Mouse (Mus musculus): ENCODE results near the gene Tex2.
"Not testable (repeated sequence)": the region's sequence is repeated elsewhere in the genome, so short reads cannot be mapped to it uniquely, and the experiment has no call there.

Tex2 gene

DNA sequence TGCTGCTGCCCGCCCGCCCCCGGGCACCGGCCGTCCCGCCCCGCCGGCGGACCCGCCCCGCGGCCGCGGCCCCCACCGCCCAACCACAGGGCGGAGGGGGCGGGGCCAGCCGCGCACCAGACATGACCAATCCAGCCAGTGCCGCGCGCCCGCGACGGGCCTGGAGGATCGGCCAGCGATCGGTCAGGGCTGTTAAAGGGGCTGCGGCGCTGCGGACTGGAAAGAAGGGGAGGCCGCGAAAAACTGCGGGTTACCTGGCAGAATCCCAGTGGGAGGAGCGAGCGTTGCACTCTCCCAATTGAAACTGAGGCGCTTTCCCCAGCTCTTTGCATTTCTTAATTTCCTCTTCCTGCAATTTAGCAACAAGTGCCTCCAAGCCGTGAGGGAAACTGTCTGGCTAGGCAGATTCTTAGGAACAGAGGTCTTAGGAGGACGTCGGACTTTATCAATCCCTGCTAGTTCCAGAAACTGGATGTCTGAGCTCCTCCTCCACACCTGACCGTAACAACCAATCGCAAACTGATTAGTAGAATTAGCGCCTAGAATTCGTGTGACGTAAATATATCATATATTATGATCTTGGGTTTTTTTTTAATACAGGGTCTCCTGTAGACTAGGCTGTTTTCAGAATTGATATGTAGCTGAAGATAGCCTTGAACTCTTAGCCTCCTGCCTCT lies at the start of gene Tex2:
Gene Tex2 (minus strand): TSS at position 463 of the 677 bp plus-strand sequence.
- DNase-seq (ENCODE audit: extremely low spot score, low read depth, low spot score): peak; percentile 77

DNA sequence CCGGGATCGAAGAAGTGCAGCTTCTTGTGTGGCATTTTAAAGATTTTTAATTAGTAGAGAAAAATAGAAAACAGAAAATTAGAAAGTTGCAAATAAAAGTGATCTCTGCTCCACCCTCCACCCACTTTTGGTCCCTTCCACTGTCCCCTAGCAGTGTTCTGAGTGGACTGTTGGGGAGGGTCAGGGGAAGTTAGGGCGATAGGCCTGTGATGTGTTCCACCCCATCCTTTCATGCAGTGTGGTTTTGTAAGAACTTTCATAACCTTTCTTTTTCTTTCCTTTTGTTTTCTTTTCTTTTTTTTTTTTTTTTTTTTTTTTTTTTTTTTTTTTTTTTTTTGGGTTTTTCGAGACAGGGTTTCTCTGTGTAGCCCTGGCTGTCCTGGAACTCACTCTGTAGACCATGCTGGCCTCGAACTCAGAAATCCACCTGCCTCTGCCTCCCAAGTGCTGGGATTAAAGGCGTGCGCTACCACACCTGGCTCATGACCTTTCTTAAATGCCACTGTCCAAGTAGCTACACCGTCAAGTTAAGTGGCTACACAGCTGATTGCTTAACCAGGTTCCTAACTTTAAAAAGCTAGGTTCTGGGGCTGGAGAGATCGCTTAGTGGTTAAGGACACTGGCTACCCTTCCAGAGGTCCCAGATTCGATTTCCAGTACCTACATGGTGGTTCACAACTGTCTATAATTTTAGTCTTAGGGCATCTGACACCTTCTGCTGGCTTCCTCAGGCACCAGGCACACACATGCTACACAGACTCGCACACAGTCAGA lies 49.6 kb upstream of the Tex2 start:
- DNase-seq (ENCODE audit: extremely low spot score, low read depth, low spot score): no peak

DNA sequence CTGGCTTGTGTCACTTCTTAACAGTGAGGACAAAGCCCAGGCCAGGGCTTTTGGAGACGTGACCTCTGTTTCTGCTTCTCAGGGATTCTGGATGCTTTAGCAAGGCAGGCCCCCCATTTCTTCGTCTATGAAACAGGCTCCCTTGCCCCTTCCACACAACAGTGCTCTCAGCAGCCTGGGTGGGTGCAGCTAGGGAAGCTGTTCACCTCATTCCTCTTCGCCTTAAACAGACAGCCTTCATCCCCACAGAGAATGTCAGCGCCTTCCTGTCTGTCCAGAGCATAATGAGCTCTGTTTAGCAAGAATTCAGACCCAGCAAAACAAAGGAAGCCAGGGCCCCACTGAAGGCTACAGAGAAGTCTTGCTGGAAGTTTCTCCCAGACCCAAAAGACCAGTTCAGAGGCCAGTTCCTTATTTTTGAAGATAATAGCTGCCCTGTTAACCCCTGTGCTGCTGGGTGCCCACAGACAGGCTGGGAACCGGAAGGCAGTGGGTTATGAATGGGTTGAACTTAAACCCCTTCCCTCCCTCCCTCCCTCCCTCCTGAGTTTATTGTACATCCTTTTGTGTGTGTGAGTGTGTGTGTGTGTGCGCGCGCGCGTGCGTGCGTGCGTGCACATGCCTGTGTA lies 47.3 kb upstream of the Tex2 start:
- DNase-seq (ENCODE audit: extremely low spot score, low read depth, low spot score): no peak

DNA sequence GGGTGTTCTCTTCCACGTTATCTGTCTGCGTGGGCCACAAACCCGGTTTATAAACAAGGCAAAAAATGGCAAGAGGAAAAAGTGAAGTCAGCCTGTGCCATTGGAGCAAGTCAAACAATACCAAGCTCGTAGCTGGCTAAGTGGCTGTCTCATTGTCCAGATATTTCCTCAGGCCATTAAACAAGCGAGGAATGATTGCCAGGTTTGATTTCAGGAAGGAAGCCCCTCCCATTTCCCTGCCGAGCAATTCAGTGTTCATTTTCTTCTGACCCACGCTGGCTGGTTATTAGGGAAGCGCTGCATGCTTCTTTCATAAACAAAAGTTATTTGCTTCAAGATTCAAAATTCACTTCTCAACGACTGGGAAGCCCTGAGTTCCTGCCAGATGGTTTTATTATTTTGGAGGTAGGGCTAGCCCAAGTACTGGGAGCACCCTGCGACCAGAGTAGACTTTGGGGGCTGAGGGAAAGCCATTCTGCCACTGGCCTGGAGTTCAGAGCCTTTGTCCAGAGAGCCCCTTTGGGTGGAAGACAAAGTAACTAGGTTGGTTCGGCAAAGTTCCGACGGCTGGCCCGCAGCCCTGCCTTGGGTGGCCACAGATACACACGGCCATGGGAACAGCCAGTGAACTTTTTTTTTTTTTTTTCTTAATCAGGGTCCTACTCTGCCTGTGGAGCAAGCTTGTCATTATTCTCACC lies 46.5 kb upstream of the Tex2 start:
- DNase-seq (ENCODE audit: extremely low spot score, low read depth, low spot score): no peak

DNA sequence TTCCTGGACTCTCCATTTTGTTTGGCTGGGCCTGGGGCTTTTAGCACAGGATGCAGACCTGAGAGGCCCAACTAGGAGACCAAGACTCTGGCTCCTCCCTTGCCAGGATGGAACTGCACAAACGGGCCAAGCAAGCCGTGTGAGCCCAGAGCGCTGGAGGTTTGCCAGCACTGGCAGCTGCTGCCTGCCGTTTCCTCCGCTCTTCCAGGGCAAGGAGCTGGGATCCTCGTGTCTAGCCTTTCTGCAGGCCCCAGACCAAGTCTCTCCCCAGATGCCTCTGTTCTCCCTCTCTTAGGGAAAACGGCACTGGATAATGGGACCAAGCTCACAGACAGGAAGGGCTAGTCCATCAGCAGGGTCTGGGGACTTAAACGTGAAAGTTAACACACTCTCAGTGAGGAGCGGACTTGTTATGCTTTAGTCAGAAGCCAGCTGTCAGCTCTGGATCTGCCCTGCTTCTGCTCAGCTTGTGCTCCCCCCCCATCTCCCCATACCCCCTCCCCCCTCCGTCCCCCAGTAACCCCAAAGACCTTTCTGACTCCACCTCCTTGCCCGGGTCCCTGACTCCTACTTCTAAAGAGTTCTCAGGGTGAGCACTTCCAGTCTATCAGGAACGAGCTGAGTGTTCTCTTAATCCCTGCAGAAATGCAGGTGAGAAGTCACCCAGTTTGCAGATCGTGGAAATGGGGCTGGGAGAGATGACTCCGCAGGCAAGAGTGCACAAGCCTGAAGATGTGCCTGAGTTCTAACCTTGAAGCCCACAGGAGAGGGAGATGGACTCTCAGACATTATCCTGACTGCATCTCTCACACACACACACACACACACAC lies 45.0 kb upstream of the Tex2 start:
- no peak for DNase-seq (ENCODE audit: extremely low spot score, low read depth, low spot score)

DNA sequence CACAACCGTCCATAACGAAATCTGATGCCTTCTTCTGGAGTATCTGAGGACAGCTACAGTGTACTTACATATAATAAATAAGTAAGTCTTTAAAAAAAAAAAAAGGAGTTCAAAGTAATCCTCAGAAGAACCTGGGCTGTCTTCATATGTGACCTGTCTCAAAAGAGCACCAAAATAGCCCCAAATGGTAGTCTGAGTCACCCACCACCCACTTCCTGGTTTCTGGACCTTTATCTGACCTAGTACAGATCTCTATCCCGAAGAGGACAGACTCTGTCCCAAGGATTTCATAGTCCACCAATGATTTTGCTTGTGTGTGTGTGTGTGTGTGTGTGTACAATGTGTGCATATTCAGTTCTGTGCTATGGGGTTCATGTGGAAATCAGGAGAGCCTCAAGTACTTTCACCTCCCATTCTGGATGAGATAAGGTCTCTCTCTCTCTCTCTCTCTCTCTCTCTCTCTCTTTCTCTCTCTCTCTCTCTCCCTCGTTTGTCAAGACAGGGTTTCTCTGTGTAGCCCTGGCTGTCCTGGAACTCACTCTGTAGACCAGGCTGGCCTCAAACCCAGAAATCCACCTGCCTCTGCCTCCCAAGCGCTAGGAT lies 43.8 kb upstream of the Tex2 start:
- not testable (repeated sequence) for DNase-seq (ENCODE audit: extremely low spot score, low read depth, low spot score)

DNA sequence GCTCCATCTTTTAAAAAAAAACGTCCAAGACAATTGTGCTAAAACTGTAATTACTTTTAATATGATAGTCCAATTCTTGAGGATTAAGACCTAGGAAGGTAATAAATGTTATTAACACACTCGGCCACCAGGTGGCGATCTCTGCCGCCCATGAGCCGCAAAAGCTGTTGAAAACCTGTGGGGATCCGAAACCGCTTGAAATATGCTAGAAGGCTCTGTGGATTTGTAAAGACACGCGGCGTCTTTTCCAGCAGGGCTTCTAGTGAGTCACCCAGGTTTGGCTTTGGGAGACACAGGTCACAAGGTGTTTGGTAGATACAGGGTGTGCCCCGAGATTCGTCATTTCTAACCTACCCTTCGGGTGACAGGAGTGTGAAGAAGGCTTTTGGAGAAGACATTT lies 35.1 kb upstream of the Tex2 start:
- DNase-seq (ENCODE audit: extremely low spot score, low read depth, low spot score): peak; percentile 60

DNA sequence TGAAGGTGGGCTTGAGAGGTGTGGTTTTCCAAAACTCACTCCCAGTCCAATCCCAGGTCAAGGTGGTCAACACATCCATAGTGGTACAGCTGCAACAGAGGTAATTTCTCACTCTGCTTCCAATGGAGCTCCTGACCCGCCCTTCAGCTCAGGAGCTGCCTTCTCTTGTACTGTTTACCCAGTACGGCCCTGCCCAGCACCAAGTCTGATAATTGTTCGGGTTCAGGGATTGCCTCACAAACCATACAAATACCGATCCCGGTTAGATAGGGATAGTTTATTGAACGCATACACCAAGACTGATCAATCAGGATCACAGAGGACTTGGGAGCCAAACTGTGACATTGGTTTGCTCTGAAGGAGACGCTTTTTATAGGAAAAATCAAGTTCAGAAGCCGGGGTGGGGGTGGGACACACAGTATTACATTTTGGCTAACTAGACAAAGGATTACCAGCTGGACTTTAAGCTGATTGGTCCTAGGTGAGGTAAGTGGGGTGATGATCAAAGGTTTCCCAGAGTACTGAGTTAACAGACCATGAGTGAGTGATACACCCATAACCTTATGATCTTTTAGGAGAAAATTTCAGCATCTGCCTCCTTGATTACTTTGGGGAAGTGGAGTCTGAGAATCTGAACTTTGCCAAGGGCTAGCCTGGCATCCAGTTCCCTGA lies 29.9 kb upstream of the Tex2 start:
- DNase-seq (ENCODE audit: extremely low spot score, low read depth, low spot score): no peak

DNA sequence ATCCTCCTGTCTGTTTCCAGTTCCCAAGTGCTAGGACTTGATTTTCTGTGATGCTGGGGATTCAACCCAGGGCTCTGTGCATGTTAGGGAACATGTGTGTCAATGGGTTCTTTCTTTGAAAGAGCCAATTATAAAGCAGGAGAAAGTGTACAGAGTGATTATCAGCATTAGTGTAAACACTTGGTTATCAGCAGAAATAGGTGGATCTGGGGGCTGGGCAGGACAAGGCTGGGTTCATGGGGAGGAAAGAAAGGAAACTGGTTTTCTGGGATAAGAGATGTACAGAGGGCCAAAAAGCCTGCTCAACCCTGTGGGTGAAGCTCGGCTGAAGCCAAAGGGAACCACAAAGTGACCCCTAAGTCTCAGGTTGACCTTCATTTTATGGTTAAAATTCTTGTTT lies 28.4 kb upstream of the Tex2 start:
- DNase-seq (ENCODE audit: extremely low spot score, low read depth, low spot score): no peak

DNA sequence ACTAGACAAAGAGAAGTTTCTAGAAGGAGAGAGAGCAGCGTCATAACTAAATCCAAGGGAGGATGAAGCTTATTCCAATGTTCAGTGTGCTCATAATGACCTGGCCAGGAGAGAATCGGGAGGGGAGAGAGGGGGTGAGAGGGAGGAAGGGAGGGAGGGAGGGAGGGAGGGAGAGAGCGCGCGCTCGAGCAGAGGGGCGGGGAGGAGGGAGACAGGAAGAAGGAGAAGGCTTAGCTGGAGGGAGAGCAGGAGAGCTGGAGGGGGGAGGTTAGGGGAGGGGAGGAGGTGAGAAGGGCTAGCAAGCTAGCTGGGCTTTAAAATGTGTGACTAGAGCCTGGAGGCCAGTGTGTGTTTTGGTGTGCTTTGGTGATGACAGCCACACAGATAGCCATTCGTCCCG lies 26.8 kb upstream of the Tex2 start:
- no peak for DNase-seq (ENCODE audit: extremely low spot score, low read depth, low spot score)

DNA sequence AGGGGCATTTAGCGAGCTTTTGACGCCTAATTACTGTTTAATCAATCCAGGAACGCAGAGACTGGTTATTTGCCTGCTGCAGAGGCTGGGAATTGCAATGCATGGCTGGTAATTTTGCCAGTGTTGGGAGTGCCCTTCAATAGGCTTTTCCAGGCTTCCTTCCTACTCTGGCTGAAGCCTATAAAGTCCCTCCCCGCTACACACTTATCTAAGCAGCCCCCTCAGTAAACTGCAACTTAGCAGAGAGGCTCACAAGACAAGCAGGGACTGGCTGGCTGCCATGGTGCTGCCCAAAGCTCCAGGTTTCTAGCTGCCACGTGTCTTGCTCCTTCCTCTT lies 26.1 kb upstream of the Tex2 start:
- DNase-seq (ENCODE audit: extremely low spot score, low read depth, low spot score): no peak

DNA sequence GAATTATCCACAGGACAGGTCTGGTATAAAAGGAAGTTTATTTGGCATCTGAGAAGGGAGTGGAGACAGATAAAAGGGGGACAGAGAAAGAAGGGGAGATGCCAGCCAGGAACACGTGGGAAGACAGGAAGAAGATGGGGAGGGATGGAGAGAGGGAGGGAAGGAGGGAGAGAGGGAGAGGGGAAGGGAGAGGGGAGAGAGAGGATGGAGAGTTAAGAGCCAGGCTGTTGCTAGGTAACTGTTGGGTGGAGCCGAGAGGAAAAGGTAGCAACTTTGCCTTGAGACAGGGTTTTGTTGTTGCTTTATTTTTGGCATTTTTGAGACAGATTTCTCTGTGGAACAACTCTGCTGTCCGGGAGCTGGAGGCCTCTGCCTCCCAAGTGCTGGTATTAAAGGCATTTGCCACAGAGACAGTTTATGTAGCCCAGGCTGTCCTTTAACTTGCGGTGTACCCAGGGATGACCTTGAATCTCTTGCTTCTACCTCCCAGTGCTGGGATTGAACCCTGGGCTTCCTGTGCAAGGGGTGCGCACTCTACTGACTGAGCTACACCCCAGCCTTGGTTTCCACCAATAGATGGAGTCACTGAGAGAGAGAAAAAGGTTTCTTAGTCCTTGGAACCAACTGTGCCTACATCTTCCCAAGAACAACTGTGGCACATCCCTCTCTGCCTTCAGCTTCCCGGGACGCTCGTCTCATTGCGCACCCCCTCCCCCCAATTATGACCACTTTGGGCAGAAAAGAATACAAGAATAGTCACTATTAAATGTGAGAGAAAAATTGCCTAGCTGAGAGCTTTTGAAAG lies 25.5 kb upstream of the Tex2 start:
- DNase-seq (ENCODE audit: extremely low spot score, low read depth, low spot score): no peak

DNA sequence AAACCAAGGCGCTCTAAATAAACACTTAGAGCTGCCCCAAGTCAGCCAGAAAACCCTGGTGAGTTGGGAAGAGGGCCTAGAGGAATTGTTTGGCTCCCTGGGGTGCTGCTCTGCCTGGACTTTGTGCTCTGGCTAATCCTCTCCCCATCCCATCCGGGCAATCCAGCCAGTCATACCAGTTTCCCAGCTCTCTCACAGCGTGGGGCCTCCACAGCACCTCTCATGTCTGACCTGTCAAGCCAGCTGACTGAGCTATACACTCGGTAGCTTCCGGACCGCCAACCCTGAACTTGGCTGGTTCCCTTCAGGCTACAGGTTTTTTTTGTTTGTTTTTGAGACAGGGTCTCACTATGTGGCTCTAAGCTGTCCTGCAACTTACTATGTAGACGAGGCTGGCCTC lies 24.5 kb upstream of the Tex2 start:
- no peak for DNase-seq (ENCODE audit: extremely low spot score, low read depth, low spot score)

DNA sequence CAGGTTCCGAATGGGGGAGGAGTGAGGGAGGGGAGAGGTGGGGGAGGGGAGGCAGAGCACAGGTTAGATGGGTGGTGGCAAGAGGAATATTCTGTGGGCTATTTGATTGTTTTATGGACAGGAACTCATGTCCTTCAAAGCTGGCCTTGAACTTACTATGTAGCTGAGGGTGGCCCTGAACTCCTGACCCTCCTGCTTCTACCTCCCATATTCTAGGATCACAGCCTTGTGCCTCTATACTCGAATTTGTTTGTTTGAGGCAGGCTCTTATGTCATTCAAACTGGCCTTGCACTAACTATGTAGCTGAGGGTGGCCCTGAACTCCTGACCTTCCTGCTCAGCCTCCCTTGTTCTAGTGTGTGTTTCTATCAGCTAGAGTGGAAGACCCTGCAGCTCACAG lies 22.7 kb upstream of the Tex2 start:
- no peak for DNase-seq (ENCODE audit: extremely low spot score, low read depth, low spot score)

DNA sequence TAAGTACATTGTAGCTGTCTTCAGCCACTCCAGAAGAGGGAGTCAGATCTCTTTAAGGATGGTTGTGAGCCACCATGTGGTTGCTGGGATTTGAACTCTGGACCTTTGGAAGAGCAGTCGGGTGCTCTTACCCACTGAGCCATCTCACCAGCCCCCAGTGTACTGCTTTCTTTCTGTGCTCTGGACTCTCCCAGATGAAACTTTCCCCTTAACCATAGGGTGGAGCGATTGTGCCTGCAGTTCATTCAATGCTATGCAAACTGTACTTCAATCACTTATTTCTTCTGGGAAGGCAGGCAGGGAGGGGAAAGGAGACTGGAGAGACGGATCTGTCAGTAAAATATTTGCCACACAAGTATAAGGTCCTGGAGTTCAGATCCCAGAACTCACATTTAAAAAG lies 21.0 kb upstream of the Tex2 start:
- not testable (repeated sequence) for DNase-seq (ENCODE audit: extremely low spot score, low read depth, low spot score)

DNA sequence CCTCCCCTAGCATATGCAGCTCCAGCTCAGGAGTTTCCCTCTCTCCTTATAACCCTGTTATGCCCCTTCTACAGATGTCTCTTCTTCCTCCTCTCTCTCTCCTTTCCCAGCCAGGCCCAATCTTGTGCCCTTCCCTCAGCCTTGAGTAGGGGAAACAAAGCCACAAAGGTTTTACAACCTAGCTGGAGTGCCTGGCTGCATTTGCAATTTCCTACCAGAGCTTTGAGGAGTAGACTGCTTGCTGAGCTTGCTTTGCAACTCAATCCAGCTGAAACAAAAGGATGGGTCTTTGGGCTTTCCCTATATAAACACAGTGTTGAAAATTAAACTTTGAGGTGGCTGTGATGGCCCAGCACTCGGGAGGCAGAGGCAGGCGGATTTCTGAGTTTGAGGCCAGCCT lies 20.2 kb upstream of the Tex2 start:
- DNase-seq (ENCODE audit: extremely low spot score, low read depth, low spot score): no peak

DNA sequence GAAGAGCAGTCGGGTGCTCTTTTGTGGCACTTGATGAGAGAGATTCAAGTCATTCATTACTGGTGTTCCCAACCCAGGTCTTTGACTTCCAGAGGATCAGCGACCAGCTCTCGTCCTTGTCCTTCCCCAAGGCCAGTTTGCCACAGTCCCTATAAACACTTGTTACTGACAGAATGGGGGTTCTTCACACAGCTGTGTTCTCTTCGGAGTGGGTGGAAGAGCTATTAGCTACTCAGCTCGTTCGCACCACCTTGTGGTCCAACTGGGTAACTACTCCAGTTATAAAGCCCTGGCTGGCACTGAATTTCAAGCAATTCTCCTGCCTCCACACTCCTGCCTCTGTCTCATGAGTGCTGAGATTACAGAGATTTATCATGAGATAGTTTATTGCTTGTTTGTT lies 14.5 kb upstream of the Tex2 start:
- no peak for DNase-seq (ENCODE audit: extremely low spot score, low read depth, low spot score)

DNA sequence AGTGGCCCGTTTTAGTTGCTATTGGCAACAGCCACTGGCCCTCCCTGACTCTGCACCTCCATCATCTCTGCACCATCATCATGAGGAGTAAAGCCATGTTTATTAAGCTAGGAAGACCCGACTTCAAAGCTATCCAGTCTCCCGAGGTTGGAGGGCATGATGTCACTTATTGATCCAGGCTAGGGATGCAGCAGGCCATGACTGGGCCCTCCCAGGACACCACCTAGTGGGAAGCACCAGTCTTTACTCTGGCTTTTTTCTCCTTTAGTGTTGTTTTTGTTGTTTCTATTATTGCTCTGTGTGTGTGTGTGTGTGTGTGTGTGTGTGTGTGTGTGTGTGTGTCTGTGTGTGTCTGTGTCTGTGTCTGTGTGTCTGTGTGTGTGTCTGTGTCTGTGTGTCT lies 12.4 kb upstream of the Tex2 start:
- DNase-seq (ENCODE audit: extremely low spot score, low read depth, low spot score): no peak

DNA sequence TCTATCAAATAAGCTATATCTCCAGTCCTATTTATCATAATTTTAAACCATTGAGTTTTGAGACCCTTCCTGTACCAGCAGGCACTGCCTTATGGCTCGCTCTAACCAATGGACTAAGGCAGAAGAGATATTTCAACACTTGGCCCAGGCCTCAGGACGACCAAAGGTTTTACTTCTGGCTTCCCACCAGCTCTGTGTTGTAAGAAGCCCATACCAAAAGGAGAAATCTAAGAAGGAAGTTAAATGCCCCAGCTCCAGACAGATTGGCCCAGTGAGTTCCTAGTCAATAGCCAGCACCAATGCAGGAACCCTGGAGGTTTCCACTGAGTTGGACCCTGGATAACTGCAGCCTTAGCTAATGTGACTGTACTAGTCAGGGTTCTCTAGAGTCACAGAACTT lies 10.4 kb upstream of the Tex2 start:
- no peak for DNase-seq (ENCODE audit: extremely low spot score, low read depth, low spot score)
